Mouse (Mus musculus) testis, adult 2 months (tissue): Measurements from ENCODE around the gene Clasrp.

Experiments used
- CTCF ChIP-seq: fragments of 200-500 bp; IDR thresholded peaks from 2 replicates; pipeline ENCODE4 v1.5.1; 2012; ENCODE audit warnings: low read depth, mild to moderate bottlenecking, inconsistent platforms, low read length, moderate library complexity; ENCODE audit not compliant: control insufficient read depth, insufficient read depth, insufficient replicate concordance
- POLR2A ChIP-seq: fragments of 200-500 bp; IDR thresholded peaks from 2 replicates; pipeline ENCODE4 v1.6.1; 2012; ENCODE audit warnings: low read depth, mild to moderate bottlenecking, inconsistent platforms, low read length, moderate library complexity; ENCODE audit not compliant: control insufficient read depth

DNA sequence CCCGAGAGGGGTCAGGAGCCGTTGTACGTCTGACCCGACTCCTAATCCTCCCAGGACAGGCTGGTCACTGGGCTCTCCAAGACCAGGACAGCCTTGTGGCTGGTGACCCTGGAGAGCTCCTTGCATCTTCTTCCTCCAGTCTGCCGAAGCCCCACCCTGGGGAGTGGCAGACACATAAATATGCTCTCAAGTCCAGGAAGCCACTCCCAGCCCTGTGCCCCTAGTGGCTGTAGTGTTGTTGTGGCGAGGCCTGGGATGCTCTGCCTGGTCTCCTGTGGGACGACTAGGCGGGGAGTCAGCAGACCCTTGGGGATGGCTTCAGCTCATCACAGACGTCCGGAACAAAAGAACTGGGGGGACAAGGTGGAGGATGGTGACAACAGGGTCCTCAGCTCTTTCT, 73.2 kb downstream of the Clasrp start:
- TF ChIP-seq CTCF (no peak), POLR2A (no peak)
